Mouse (Mus musculus) ES-Bruce4 (cell line): ENCODE data around the gene Trp53bp1.

Experiments
- CTCF ChIP-seq: IDR thresholded peaks from one replicate; pipeline ENCODE4 v1.8.1; 2011; ENCODE audit warnings: low read depth, low read length
- EP300 ChIP-seq: IDR thresholded peaks from 2 replicates; pipeline ENCODE4 v1.6.1; 2011; ENCODE audit warnings: low read depth, low read length; ENCODE audit not compliant: insufficient read depth
- POLR2A ChIP-seq: IDR thresholded peaks from one replicate; pipeline ENCODE4 v1.8.1; 2011; ENCODE audit warnings: low read length; ENCODE audit not compliant: insufficient read depth

DNA sequence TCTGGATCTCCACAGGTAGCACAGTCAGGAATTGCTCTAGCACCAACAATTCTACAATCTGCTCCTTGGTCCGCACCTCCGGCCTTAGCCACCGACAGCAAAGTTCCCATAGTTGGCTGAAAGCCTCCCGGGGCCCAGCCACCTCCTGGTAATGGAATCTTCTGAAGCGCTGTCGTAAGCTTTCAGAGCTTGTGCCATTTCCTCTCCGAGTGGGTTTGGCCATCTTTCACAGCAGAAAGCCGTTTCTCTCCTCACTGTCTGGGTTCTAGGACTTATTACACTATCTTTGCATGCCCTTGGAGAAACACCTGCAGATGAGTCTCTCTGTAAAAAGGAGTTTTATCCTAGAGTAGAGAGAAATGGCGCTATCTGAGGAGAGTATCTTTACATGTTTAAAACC is 101.3 kb downstream of the Trp53bp1 start:
- TF ChIP-seq CTCF: no peak
- TF ChIP-seq EP300: no peak
- no peak for TF ChIP-seq POLR2A
